ENCODE assay signal across 8 mouse cellular contexts in genomic region chr5:125052603-125053488, GRCm38 (mm10). TPM values are rescaled to one million over a fixed set of nuclear protein-coding genes. Genes with fewer than 3 reads are reported as not detected.
DNase-seq lines count a peak whose midpoint lies in the region; ATAC-seq and TF ChIP-seq lines count a peak whose summit lies in the region.

No protein-coding gene starts in this region.

- H3K4me3 ChIP-seq in kidney, embryonic 15.5 days (replicated peaks) = no peak overlapping the region
- H3K4me3 ChIP-seq in forebrain, embryonic 16.5 days (replicated peaks; ENCODE audit: low read length) = no peak overlapping the region
- no peak overlapping the region for H3K4me3 ChIP-seq in liver, embryonic 16.5 days (ENCODE audit: low read depth, low read length)
- no peak overlapping the region for H3K4me3 ChIP-seq in small intestine, adult 2 months (ENCODE audit: low read depth, low read length)

- DNase-seq in kidney, adult 18-20 months = peak; percentile 82
- DNase-seq in adrenal gland, postnatal 4 days (ENCODE audit: low spot score in 2 of 2) = peak; percentile 28 to 52
- DNase-seq in heart, postnatal 4 days = peak; percentile 76
- DNase-seq in neural tube, embryonic 10.5 days (ENCODE audit: extremely low spot score, low spot score) = no peak

- no peak overlapping the region for H3K4me2 ChIP-seq in kidney, embryonic 15.5 days
- no peak overlapping the region for H3K4me2 ChIP-seq in forebrain, embryonic 16.5 days (ENCODE audit: low read length)
- H3K4me2 ChIP-seq in liver, embryonic 16.5 days (ENCODE audit: low read depth, low read length) = peak overlapping the region; percentile 47

- H3K4me1 ChIP-seq in kidney, embryonic 15.5 days = peaks cover 57% of the 10 kb centered on the region
- H3K4me1 ChIP-seq in forebrain, embryonic 16.5 days (replicated peaks; ENCODE audit: control insufficient read depth, insufficient read depth, low read length) = peaks cover 36% of the 10 kb centered on the region
- peaks cover 78% of the 10 kb centered on the region for H3K4me1 ChIP-seq in liver, embryonic 16.5 days (ENCODE audit: control insufficient read depth, low read depth, low read length)
- peaks cover 11% of the 10 kb centered on the region for H3K4me1 ChIP-seq in small intestine, adult 2 months (ENCODE audit: control insufficient read depth, insufficient read depth, insufficient read length, low read length)

- WGBS in kidney, embryonic 15.5 days = 62% methylated on average over 23 of the region's 23 CpGs
- 68% methylated on average over 23 of the region's 23 CpGs for WGBS in forebrain, embryonic 16.5 days
- 49% methylated on average over 23 of the region's 23 CpGs for WGBS in liver, embryonic 16.5 days (ENCODE audit: insufficient replicate concordance)
- WGBS in small intestine, adult 2 months = 71% methylated on average over 23 of the region's 23 CpGs

- TF ChIP-seq POLR2A in small intestine, adult 2 months (IDR thresholded peaks at IDR 0.05; ENCODE audit: low read depth, low read length) = no peak

- no peak overlapping the region for H3K9ac ChIP-seq in kidney, embryonic 15.5 days
- no peak overlapping the region for H3K9ac ChIP-seq in forebrain, embryonic 16.5 days (replicated peaks; ENCODE audit: low read depth, low read length)
- H3K9ac ChIP-seq in liver, embryonic 16.5 days (ENCODE audit: low read depth, low read length) = peak overlapping the region; percentile 17

- H3K36me3 ChIP-seq in kidney, embryonic 15.5 days = peaks cover 72% of the 10 kb centered on the region
- H3K36me3 ChIP-seq in forebrain, embryonic 16.5 days (ENCODE audit: control insufficient read depth, insufficient read depth) = peaks cover 2% of the 10 kb centered on the region; the same call in 1 of the 2 replicates
- H3K36me3 ChIP-seq in liver, embryonic 16.5 days (ENCODE audit: control insufficient read depth, insufficient read depth) = peaks cover 6% of the 10 kb centered on the region; the same call in 1 of the 2 replicates
- H3K36me3 ChIP-seq in small intestine, adult 2 months (ENCODE audit: control insufficient read depth, insufficient read depth, low read length) = peaks cover 24% of the 10 kb centered on the region

- no peak for ATAC-seq in kidney, embryonic 15.5 days (replicated peaks; ENCODE audit: low FRiP score)
- ATAC-seq in forebrain, embryonic 16.5 days = peak; percentile 58
- ATAC-seq in liver, embryonic 16.5 days (ENCODE audit: low read depth) = peak; percentile 42

- no peaks in the 10 kb centered on the region for H3K9me3 ChIP-seq in kidney, embryonic 15.5 days (replicated peaks)
- no peaks in the 10 kb centered on the region for H3K9me3 ChIP-seq in forebrain, embryonic 16.5 days (ENCODE audit: control insufficient read depth, low read length)
- no peaks in the 10 kb centered on the region for H3K9me3 ChIP-seq in liver, embryonic 16.5 days (replicated peaks; ENCODE audit: control insufficient read depth, low read length)

- no peaks in the 10 kb centered on the region for H3K27me3 ChIP-seq in kidney, embryonic 15.5 days
- no peaks in the 10 kb centered on the region for H3K27me3 ChIP-seq in forebrain, embryonic 16.5 days (replicated peaks; ENCODE audit: control insufficient read depth, insufficient read depth, low read length)
- H3K27me3 ChIP-seq in liver, embryonic 16.5 days (ENCODE audit: control insufficient read depth, insufficient read depth, low read depth, low read length) = peaks cover 10% of the 10 kb centered on the region
- no peaks in the 10 kb centered on the region for H3K27me3 ChIP-seq in small intestine, adult 2 months (ENCODE audit: control insufficient read depth, insufficient read depth, low read length)

- H3K27ac ChIP-seq in kidney, embryonic 15.5 days = no peak overlapping the region
- peak overlapping the region; percentile 62 for H3K27ac ChIP-seq in forebrain, embryonic 16.5 days (ENCODE audit: low read length)
- H3K27ac ChIP-seq in liver, embryonic 16.5 days (ENCODE audit: low read length) = peak overlapping the region; percentile 57
- H3K27ac ChIP-seq in small intestine, adult 2 months (ENCODE audit: insufficient read depth, low read depth, low read length) = peak overlapping the region; percentile 23; the same call in 1 of the 2 replicates

- no peak for TF ChIP-seq CTCF in small intestine, adult 2 months (IDR thresholded peaks at IDR 0.05; ENCODE audit: extremely low read depth, insufficient read length, insufficient replicate concordance, low read depth, low read length)

RNA-seq across cellular contexts. Expression of gene Rflna, which starts 49.8 kb away (rescaled TPM):
- 4.6 and 5.0 TPM in 2 replicates for polyA plus RNA-seq in kidney, embryonic 15.5 days (2015; fragmentation: Nextera tagmentation; extraction: Ambion mirVana)
- total RNA-seq in adrenal gland, postnatal 4 days (2021) = 1 to 10 TPM; 5.0 to 5.2 TPM
- 3.7 and 4.0 TPM in 2 replicates for polyA plus RNA-seq in forebrain, embryonic 16.5 days (2015; fragmentation: Nextera tagmentation; extraction: Ambion mirVana)
- 1 to 10 TPM; 1.2 to 1.3 TPM for total RNA-seq in heart, postnatal 4 days (2021)
- 0.18 and 0.21 TPM in 2 replicates for polyA plus RNA-seq in liver, embryonic 16.5 days (2015; fragmentation: Nextera tagmentation; extraction: Ambion mirVana)
- 4.0 and 4.5 TPM in 2 replicates for polyA plus RNA-seq in small intestine, adult 2 months (2012; rRNA removed)
